Mouse (Mus musculus): ENCODE measurements around the gene Irf5. TPM values are rescaled to one million over a fixed set of nuclear protein-coding genes. Genes with fewer than 3 reads are reported as not detected.
A peak's percentile ranks its signal among the peaks of the same experiment; 100 is the strongest.

Irf5 gene
- 19.3 and 23.7 TPM in 2 replicates for total RNA-seq (2017)

DNA sequence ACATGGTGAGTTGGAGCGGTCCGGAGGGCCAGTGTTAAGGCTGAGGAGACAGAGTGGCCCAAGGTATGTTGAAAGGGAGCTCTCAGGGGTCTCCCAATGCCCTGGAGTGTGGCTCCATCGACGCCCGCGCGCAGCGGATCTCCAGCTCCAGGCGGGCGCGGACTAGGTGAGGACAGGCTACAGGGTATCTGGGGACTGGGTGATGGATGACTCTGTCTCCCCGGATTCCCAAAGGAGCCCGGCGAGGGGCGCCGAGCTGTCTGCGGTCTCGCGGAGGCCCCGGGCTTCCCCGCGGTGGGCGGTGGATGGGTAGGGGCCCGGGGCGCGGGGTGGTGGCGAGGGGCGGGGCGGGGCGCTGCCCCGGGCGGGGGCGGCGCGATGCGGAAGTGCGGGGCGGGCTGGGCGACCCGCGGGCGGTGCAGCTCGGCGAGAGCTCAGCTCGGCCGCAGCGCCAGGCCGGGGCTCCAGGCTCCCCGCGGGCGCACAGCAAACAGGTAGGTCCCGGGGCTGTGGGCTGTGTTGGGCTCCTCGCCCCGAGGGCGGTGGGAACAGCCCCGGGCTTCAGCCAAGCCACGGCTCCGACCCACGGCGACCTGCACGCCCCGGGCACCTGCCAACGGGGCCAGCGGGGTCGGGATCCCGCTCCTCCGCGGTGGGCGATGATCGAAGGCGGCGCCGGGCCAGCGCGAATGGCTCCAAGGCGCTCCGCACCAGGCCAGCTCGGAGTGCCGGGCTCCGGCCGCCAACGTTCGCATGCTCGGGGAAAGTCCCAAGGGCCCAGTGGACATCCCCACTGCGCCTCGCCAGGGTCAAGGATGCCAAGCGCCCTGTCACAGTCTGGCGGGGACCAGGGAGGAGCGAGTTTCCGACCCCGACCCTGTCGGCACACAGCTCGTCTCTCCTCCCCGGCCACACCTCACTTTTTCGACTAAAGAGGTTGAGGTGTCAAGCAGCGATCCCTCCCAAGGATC is at the start of gene Irf5:
Irf5 (plus strand) TSS at position 345 of the 971 bp plus-strand sequence.
- ATAC-seq (replicated peaks in 1 of 2; ENCODE audit: insufficient read depth in 1 of 2, low FRiP score in 2 of 2, low TSS enrichment in 1 of 2, low read depth in 1 of 2, poor library complexity in 2 of 2, severe bottlenecking in 2 of 2), result no peak

DNA sequence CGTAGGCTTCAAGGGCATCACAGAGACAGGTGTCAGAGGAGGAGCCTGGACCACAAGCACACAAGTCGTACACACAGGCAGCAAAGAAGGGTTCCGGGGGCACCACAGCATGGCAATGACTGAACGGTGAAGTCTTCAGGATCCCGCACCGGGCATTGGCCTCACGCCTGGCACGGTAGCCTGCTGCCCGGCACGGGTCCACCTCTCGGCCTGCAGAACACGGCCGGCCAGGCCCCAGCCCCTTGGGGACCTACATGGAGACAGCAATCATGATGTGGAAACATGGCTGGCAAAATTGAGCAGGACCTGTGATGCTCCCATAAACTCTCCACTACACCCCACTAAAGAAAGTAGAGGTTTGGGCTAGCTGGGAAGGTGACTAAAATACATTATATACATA is 43.7 kb upstream of the Irf5 start:
- no peak for ATAC-seq (replicated peaks in 1 of 2; ENCODE audit: insufficient read depth in 1 of 2, low FRiP score in 2 of 2, low TSS enrichment in 1 of 2, low read depth in 1 of 2, poor library complexity in 2 of 2, severe bottlenecking in 2 of 2)

DNA sequence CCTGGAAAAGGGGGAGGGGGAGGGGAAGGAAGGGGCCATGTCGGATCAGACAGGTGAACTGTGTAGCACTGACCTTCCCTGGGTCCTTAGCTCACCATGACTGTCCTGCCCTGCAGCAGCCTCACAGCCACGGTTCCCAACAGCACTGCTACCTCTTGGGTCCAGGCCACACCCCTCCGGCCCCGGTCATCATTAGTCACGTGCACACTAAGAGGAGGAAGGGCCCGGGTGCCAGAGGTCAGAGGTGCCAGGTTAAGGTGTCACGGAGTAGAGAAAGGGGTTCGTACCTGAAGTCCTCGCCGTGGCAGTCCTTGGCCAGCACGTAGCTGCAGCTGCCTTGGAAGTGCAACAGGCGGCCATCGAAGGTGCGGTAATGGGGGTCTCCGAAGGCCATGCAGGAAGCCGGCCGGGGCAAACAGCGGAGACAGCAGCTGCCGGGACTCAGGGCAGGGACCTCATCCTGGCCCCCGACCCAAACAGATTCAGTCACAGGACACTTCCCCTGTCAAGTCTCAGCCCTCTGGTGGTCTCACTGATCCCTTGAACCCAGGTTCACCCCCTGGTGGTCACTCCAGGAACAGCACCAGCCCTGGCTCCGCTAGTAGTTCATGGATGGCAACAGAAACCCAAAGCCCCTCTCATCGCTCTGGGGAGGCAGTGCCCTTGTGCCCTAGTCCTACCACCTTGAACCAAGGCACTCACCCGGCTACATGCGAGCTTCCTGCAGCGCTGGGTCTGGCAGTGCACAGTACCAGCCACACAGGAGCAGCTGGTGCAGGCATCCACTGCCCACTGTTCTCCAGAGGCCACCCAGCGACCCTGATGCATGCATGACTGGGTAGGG is 41.5 kb upstream of the Irf5 start:
- peak; percentile 79 to 84 for ATAC-seq (replicated peaks in 1 of 2; ENCODE audit: insufficient read depth in 1 of 2, low FRiP score in 2 of 2, low TSS enrichment in 1 of 2, low read depth in 1 of 2, poor library complexity in 2 of 2, severe bottlenecking in 2 of 2)

DNA sequence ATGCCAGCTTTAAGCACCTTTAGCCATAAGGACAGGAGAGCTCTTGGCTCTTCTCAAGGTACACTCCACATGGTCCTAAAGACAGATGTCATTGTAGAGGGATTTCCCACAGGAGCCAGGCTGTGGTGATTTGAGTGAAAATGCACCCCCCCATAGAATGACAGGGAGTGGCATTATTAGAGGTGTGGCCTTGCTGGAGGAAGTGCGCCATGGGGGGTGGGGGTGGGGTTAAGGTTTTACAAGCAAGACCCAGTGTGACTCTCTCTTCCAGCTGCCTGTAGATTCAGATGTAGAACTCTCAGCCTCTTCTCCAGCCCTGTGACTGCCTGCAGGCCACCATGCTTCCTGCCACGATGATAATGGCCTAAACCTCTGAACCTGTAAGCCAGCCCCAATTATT is 40.5 kb upstream of the Irf5 start:
- no peak for ATAC-seq (replicated peaks in 1 of 2; ENCODE audit: insufficient read depth in 1 of 2, low FRiP score in 2 of 2, low TSS enrichment in 1 of 2, low read depth in 1 of 2, poor library complexity in 2 of 2, severe bottlenecking in 2 of 2)

DNA sequence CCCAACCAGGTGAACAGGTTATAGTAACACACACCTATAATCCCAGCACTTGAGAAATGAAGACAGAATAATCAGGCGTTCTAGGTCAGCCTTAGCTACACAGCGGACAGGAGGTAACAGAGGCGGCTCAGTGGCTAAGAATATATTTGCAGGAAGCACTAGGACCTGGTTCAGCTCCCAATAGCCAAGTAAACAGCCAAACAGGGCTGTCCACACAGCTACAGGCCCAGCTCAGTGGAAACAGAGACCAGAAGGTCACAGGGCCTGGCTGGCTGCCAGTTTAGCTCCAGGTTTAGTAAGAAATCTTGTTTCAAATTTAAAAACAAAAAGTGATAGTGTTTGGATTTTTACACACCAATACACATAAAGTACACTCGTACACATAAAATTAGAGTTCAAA is 32.3 kb upstream of the Irf5 start:
- ATAC-seq (replicated peaks in 1 of 2; ENCODE audit: insufficient read depth in 1 of 2, low FRiP score in 2 of 2, low TSS enrichment in 1 of 2, low read depth in 1 of 2, poor library complexity in 2 of 2, severe bottlenecking in 2 of 2), result no peak

DNA sequence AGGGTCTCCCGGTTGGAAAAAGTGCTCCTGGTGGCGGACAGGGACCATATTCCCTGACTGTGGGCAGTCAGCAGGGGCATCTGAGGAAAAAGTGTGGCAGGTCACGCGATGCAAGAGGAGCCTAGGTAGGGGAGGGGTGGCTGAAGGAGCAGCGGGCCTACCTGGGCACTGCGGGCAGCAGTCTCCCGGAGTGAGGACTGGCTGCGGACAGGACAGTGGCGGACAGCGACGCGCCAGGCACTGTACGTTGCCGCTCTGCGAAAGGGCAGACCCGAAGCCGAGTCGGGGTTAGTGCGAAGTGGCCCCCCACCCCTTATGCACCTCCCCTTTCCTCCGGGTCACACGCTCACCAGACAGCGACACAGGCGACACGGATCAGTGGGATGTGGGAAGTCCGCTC is 30.2 kb upstream of the Irf5 start:
- no peak for ATAC-seq (replicated peaks in 1 of 2; ENCODE audit: insufficient read depth in 1 of 2, low FRiP score in 2 of 2, low TSS enrichment in 1 of 2, low read depth in 1 of 2, poor library complexity in 2 of 2, severe bottlenecking in 2 of 2)

DNA sequence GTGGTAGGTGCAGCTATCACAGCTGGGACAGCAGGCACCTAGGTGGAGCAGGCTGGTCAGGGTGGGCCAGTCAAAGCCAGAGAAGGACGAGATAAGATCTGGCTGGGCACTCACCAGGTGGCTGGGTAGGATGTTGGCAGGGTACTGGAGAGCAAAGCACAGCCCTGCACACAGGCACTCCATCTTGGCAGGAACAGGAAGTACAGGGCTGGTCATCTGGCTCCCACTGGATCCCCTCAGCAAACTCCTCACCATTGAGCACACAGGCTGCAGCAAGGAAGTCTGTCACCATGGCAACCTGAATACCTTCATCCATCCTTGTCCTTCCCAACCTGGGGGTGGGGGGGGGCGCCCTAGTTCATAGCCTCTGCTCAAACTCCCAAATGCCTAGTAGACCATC is 28.6 kb upstream of the Irf5 start:
- no peak for ATAC-seq (replicated peaks in 1 of 2; ENCODE audit: insufficient read depth in 1 of 2, low FRiP score in 2 of 2, low TSS enrichment in 1 of 2, low read depth in 1 of 2, poor library complexity in 2 of 2, severe bottlenecking in 2 of 2)

DNA sequence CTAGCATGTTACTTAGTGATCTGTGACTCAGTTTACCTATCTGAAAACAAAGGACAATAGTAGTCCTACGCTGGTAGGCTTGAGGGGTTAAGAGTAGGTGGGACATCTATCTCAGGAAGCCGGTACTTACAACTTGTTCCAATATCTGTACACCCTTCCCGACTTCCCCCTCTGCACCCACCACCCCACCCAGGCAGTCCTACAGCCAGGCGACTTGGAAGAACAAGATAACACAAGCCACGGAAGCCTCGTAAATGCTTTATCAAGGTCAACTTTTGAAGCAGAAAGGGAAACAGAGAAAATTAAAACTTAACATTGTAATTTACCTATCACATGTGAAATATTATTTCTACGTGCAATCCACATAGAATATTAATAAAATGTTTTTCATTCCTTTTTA is 26.2 kb upstream of the Irf5 start:
- ATAC-seq (replicated peaks in 1 of 2; ENCODE audit: insufficient read depth in 1 of 2, low FRiP score in 2 of 2, low TSS enrichment in 1 of 2, low read depth in 1 of 2, poor library complexity in 2 of 2, severe bottlenecking in 2 of 2), result no peak

DNA sequence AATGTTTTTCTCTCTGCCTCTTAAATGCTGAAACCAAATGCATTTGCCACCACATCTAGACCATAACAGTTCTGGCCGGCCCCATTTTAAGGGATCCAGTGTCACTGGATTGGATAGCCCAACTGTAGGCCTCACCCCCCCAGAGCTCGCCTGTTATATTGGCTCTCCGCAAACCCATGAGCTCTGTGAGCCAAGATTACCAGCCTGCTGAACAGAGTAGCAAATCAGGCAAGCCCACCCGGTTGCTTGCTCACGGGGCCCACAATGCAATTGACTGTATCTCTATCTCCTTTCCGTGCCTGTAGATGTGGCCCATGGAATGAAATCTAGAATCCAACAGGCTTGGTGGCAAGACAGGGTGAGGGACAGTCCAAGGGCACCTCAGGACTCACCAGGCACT is 25.6 kb upstream of the Irf5 start:
- no peak for ATAC-seq (replicated peaks in 1 of 2; ENCODE audit: insufficient read depth in 1 of 2, low FRiP score in 2 of 2, low TSS enrichment in 1 of 2, low read depth in 1 of 2, poor library complexity in 2 of 2, severe bottlenecking in 2 of 2)

DNA sequence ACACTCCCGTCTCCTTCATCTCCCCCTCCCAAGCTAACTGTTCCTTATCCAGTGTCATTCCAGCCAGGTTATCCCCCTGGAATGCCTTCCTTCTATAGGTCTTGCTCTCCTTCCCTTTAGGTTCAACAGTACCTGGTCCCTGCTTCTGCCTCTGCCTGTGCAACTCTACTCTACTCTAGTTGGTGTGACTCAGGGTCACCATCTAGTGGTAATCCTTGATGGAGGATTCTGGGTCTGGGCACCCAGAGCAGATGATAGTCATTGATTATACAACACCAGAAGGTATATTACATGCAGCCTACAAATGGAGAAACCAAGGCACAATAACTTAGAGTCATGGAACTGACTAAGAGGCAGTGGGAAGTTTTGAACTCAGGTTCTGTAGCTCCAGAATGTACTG is 24.8 kb upstream of the Irf5 start:
- 0 out of 4 replicates have a peak, but pooled peaks of 1 of the 2 experiments have one; percentile 32 for ATAC-seq (replicated peaks in 1 of 2; ENCODE audit: insufficient read depth in 1 of 2, low FRiP score in 2 of 2, low TSS enrichment in 1 of 2, low read depth in 1 of 2, poor library complexity in 2 of 2, severe bottlenecking in 2 of 2)

DNA sequence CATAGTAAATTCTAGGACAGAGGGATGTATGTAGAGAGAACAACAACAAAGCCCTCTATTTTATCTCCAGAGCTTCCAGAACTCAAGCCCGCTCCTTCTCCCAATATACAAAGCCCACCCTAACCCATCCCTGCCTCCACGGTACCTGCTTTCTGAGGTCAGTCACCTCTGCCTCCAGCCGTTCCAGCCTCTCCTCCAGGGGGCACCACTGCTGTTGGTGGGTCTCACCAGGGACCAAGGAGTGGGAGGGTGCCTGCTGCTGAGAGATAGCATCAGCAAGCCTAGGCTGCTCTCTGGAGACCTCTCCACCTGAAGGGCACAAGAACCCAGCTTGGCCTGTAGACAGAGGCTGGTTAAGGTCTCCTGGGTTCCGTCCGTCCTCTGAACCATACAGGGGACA is 20.9 kb upstream of the Irf5 start:
- ATAC-seq (replicated peaks in 1 of 2; ENCODE audit: insufficient read depth in 1 of 2, low FRiP score in 2 of 2, low TSS enrichment in 1 of 2, low read depth in 1 of 2, poor library complexity in 2 of 2, severe bottlenecking in 2 of 2), result no peak

DNA sequence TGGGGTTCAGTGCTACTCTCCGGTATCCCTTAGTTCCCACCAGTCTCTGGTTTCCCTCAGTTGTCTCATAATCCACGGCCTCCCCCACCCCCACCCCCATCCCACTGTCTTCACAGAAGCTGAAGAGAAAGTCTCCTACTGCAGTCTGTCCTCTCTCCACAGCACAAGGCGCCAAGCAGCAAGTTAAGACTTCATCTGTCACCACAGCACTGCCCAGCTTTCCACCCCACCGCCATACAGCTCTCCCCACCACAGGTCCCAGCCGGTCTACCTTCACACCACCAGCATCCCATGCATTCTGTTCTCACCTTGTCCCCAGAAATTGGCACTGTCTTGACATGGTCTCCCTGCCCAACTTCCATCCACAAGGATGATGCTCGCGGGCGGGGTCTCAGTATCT is 19.6 kb upstream of the Irf5 start:
- no peak for ATAC-seq (replicated peaks in 1 of 2; ENCODE audit: insufficient read depth in 1 of 2, low FRiP score in 2 of 2, low TSS enrichment in 1 of 2, low read depth in 1 of 2, poor library complexity in 2 of 2, severe bottlenecking in 2 of 2)

DNA sequence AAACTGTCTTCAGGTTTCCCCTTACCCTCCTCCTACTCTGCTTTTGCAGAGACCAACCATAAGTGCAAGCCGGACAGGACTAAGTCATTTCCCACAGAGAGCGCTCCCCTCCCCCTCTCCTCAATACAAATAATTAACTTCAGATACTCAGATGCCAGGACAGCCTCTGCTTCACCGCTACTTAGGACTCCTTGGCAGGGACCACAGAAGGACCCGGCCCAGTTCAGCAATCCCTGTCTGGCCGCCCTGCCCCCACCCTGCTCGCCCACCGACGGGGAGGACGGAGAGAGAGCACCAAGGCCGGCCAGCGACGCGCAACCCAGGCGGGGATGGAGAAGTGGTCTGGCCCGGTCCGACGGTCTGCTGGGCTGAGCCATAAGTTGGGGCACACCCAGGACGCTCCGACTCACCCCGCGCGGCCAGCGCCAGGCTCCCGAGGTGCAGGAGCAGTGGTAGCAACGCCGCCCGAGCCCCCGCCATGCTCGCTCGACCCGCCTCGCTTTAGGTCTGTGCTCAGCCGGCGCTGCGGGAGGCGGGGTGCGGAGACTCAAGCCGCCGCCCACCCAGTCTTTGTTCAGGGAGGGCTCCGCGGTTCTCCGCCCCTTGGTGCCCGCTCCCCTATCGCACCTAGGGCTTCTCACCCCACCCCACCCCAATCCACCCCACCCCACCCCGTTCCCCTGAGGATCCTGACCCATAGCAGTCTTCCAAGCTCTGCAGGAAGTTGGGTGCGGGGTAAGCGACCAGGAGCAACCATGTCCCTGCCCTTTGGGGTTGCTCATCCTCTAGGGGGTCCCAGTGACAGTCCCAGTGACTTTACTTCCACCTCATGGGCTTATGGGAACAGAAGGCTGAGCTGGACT is 18.7 kb upstream of the Irf5 start, which contains the start of gene Kcp:
Kcp (minus strand) TSS at position 506 of the 863 bp plus-strand sequence.
- ATAC-seq (replicated peaks in 1 of 2; ENCODE audit: insufficient read depth in 1 of 2, low FRiP score in 2 of 2, low TSS enrichment in 1 of 2, low read depth in 1 of 2, poor library complexity in 2 of 2, severe bottlenecking in 2 of 2), result peak in 1 of 2 experiments; percentile 43; a peak in 1 of 4 replicates

DNA sequence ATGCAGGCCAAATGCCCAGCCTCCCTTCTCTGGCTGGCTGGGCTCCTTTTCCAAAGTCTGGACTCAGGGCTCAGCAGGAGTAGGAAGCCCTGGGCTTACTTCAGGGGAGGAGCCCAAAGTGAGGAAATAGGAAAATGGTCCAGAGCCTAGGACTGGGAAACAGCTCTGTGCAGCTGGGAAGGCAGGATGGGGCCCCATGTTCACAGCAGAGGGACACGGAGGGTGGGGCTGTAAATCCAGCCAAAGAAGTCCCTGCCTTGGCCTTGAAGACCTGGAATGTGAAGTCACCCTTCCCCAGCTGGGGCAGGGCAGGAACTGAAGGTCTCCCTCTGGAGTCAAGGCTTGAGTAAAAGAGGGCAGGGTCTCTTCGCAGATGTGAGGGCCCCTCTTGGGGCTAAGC is 17.3 kb upstream of the Irf5 start:
- ATAC-seq (replicated peaks in 1 of 2; ENCODE audit: insufficient read depth in 1 of 2, low FRiP score in 2 of 2, low TSS enrichment in 1 of 2, low read depth in 1 of 2, poor library complexity in 2 of 2, severe bottlenecking in 2 of 2), result no peak

DNA sequence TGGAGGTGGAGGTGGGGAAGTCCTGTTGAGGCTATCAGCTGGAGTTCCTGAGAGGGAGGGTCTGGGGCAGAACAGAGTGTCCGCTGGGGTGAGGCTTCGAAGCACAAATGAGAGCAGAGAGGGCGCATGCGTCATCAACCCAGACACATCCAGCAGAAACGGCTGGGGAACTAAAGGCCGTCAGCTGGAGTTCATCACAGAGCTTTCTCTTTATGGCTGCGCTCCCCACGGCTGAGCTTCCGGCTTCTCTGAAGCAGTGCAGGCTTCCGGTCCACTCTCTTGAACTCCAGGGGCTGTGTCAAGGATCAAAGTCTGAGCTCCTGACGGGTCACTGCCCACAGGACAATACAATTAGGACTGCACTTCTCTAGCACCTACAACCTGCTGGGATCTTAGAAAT is 13.1 kb upstream of the Irf5 start:
- peak; percentile 63 to 80 for ATAC-seq (replicated peaks in 1 of 2; ENCODE audit: insufficient read depth in 1 of 2, low FRiP score in 2 of 2, low TSS enrichment in 1 of 2, low read depth in 1 of 2, poor library complexity in 2 of 2, severe bottlenecking in 2 of 2)

DNA sequence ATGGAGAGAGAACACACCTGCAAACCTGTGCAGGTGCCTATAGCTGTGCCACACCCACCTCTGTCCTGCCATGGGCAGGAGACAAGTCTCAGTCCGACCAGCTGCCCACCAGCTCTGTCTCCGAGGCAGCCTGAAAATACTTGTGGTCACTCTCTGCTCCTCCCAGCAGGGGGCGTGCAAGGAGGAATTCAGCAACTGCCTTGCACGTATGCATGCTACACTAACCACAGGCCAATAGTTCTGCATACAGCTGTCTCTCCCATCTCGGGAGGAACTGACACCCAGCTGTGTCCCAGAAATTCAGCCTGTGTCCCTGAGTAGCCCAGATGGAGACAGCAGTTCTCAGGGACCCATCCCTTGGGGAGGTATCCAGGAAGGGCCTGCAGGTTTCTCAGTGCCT is 9.3 kb upstream of the Irf5 start:
- ATAC-seq (replicated peaks in 1 of 2; ENCODE audit: insufficient read depth in 1 of 2, low FRiP score in 2 of 2, low TSS enrichment in 1 of 2, low read depth in 1 of 2, poor library complexity in 2 of 2, severe bottlenecking in 2 of 2), result peak; percentile 86 to 87

DNA sequence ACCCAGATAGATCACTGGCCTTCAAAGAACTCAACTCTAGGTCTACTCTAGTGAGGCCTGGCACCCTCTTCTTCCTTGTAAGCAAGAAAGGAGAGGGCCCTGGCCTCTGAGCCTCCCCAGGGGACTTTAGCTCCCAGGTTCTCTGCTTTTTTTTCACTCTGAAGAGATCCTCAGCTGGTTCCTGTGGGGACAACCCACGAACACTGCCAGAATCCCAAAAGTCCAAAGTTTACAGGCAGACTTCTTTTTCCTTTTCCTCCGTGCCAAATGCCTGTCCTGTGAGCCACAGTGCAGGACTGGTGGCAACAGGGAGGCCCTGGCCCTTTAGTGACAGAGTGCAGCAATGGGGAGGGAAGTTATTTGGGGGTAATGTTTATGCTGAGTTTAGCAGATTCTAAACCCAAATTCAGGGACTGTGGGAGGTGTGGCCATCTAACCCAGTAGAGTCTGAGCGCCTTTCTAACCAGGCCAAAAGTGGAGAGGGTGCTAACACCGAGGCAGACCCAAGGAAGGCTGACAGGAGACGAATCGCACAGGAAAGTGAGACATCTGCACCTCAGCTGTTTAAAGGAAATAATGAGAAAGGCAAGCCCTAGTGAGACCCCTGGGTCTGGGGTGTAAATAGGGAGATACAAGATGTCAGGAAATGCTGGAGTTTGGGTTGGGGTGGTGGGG is 3.7 kb upstream of the Irf5 start:
- no peak for ATAC-seq (replicated peaks in 1 of 2; ENCODE audit: insufficient read depth in 1 of 2, low FRiP score in 2 of 2, low TSS enrichment in 1 of 2, low read depth in 1 of 2, poor library complexity in 2 of 2, severe bottlenecking in 2 of 2)
